Mouse (Mus musculus) kidney, adult 11 months (tissue): ENCODE results near the gene Elovl5.
A peak's percentile ranks its signal among the peaks of the same experiment; 100 is the strongest.

Experiments
- DNase-seq: peaks from one replicate; pipeline ENCODE4 v3.0.0; 2022

Gene Elovl5

GRCm38 (mm10) chr9:77917074-77917621 lies at the start of gene Elovl5:
Gene Elovl5, plus strand, starts transcription at chr9:77917364.
- DNase-seq: peak; percentile 97

GRCm38 (mm10) chr9:77891501-77891900 lies 25.7 kb upstream of the Elovl5 start:
- DNase-seq: no peak

GRCm38 (mm10) chr9:77898551-77898950 lies 18.6 kb upstream of the Elovl5 start:
- DNase-seq: no peak

- DNase-seq: no peak
These were observed 13.0 kb upstream of the Elovl5 start for GRCm38 (mm10) chr9:77904133-77904532.

GRCm38 (mm10) chr9:77909572-77910269 lies 7.4 kb upstream of the Elovl5 start:
- DNase-seq: no peak

- peak; percentile 95 for DNase-seq
These were observed 6.6 kb upstream of the Elovl5 start for GRCm38 (mm10) chr9:77910270-77911240.

- no peak for DNase-seq
These were observed 5.5 kb upstream of the Elovl5 start for GRCm38 (mm10) chr9:77911508-77912229.

GRCm38 (mm10) chr9:77912246-77912645 lies 4.9 kb upstream of the Elovl5 start:
- DNase-seq: no peak

DNA sequence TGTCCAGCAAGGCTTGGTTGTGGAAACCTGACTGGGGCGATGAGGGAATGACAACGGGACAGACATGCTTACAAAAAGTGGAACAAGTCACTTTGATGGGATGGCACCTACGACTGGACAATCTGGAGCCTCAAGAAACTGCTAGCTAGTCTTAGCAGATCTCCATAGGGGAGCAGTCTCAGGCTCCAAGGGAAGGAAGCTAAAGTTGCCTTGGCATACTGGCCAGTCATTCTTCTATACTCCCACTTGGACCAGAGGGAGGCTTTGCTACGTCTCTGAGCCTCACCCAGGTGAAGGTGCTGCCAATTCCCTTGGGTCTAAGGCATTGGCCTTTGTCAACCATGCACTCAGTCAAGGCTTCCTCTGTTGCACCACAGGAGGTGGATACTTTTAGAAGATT lies 2.5 kb upstream of the Elovl5 start:
- DNase-seq: no peak

DNA sequence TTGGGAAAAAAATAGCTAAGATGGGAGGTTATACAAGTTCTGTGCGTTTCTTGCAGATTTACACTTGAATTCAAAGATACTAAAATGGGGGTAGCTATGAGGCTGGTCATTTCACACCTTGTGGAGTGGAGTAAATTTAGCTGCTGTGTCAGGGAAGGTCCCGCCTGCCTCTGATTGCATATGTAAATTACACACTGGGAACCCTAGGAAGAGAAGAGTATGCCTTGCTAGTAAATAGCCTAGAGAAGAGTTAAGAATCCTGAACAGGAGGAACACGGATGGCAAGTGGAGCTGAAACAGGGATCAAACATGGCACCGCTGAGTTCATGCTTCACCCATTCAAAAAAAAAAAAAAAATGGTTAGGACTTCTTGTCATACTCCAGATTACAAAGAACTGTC lies 1.4 kb upstream of the Elovl5 start:
- DNase-seq: no peak

- no peak for DNase-seq
These were observed 513 bp downstream of the Elovl5 start for GRCm38 (mm10) chr9:77917622-77918131.

DNA sequence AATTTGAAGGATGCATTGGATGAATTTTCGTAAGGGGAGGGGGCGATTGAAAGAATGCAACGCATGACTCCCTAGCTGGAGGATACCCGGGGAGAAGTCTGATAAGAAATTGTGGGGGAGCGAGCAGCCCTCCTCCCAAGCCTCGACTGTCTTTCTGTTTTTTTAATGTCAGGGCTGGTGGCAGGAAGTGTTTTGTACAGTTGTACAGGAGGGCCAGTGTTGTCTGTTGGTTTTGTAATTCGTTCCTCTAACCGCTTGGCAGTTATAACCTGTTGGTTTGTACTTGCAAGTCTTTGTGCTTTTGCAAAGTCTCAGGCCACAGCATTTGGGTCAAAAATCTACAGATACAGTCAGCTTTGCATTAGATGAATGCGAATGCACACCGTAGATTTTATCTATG lies 1.0 kb downstream of the Elovl5 start:
- no peak for DNase-seq

DNA sequence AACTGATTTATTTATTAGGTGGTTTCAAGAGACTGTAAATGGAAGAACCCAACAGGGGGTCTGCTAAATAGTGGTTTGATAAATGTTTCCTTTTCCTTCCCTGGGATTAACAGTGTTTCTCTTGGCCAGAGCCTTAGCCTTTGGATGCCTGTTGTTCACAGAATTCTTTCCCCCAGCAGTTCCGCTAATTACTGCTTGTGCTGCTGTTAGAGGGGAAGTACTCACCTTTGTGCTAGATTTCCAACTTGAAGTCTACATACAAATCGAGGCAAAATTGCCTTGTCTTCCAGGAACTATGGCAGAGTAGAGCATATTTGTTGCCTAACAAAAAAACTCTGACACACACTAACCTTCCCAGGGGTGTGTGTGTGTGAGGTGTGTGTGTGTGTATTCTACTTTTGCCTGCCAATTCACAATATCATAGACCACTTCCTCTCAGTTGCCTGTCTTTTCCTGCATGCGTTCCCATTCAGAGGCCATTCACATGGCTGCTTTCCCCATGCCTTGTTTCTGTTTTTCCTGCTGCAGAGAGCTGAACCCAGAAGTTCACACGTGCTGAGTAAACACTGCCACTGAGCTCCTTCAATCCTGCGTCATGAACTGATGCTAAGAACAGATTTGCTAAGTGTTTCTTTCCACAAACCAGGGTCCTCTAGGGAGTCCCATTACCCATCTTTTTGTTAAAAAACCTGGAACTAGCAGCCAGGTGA lies 2.0 kb downstream of the Elovl5 start:
- DNase-seq: no peak

GRCm38 (mm10) chr9:77920481-77920880 lies 3.3 kb downstream of the Elovl5 start:
- DNase-seq: no peak

GRCm38 (mm10) chr9:77921366-77922260 lies 4.4 kb downstream of the Elovl5 start:
- DNase-seq: no peak

GRCm38 (mm10) chr9:77923774-77924173 lies 6.6 kb downstream of the Elovl5 start:
- no peak for DNase-seq

DNA sequence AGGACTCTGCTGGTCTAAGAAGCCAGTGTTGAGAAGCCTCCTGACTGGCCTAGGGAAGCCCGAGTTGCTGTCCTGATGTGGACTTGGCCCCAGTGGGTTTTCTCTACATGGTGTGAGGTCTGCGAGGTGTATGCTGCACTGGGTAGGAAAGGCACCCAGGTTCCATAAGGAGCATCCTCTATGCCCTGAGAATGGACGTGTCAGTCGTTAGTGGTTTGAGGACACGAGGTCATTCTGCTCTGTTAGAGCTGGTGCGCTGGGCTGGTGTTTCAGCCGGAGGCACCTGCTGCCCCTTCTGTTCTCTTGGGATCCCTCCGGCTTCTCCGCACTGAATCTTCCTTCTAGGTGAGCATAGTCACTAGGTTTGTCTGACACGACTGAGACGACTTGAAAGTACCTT lies 7.0 kb downstream of the Elovl5 start:
- DNase-seq: no peak

DNA sequence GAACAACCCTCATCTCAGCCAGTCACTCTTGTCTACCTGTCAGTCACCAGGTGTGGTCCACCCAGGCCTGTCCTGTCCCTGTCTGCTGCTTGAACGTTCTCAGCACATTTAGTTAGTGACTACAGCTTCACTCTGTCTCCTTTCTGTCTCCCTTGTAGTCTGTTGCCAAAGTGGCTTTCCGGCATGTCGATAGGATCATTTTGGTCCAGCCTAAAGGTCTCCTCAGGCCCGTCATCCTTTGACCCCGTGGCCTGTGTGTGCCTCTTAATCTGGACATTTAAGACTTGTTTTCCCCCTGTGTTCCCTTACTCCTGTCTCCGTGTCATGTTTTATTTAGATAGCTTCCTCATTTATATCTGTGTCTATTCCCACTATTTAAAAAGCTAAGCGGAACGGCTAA lies 9.0 kb downstream of the Elovl5 start:
- no peak for DNase-seq

- DNase-seq: no peak
These were observed 9.7 kb downstream of the Elovl5 start for GRCm38 (mm10) chr9:77926911-77927310.

GRCm38 (mm10) chr9:77927431-77927830 lies 10.3 kb downstream of the Elovl5 start:
- no peak for DNase-seq

GRCm38 (mm10) chr9:77928769-77929168 lies 11.6 kb downstream of the Elovl5 start:
- DNase-seq: no peak
